Comparison of ENCODE assay signal across 19 mouse cellular contexts in the genomic region with DNA sequence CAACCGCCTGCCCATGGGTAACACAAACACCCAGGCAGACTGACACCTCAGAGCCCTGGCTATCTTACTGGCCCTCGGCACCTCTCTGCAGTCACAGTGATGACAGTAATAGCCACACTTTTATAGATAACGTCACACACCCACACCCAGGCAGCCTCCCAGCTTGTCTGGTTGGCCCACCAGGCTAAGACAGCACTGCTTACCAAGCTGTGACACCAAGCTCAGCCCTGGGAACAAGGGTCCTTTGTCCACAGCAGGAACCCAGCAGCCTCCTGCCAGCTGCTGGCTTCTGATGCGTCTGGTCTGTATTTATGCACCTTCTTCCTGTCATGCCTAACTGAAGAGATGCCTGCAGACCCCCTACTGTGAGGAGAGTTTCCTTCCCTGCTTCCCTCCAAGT. TPM values are rescaled to one million over a fixed set of nuclear protein-coding genes. Genes with fewer than 3 reads are reported as not detected.
DNase-seq lines count a peak whose midpoint lies in the region; ATAC-seq and TF ChIP-seq lines count a peak whose summit lies in the region.
"Had no signal": no experiment of that assay in that cellular context is flagged by ENCODE, and none has a peak within 500 bp of the region (broad histone marks: within the 10 kb centered on the region; RNA-seq: fewer than 3 reads in every experiment).

No protein-coding gene starts in this region.

- no peak overlapping the region for H3K4me2 ChIP-seq in heart, embryonic 15.5 days
- no peak overlapping the region for H3K4me2 ChIP-seq in midbrain, postnatal 0 days (ENCODE audit: low read depth, low read length, poor library complexity, severe bottlenecking)
- H3K4me2 ChIP-seq in midbrain, embryonic 16.5 days (ENCODE audit: low read length), result no peak overlapping the region
- H3K4me2 ChIP-seq: forebrain, embryonic 13.5 days; limb, embryonic 12.5 days; lung, embryonic 14.5 days; neural tube, embryonic 12.5 days; stomach, embryonic 15.5 days had no signal

- no peak for TF ChIP-seq CTCF in midbrain, postnatal 0 days (IDR thresholded peaks at IDR 0.05)

- ATAC-seq in heart, embryonic 15.5 days (replicated peaks; ENCODE audit: insufficient number of reproducible peaks, insufficient read depth, low FRiP score, low read depth), result peak; percentile 64
- ATAC-seq in midbrain, postnatal 0 days (ENCODE audit: low FRiP score), result no peak
- ATAC-seq in midbrain, embryonic 16.5 days, result no peak
- ATAC-seq: forebrain, embryonic 13.5 days; Patski had no signal

- peaks cover 34% of the 10 kb centered on the region for H3K4me1 ChIP-seq in heart, embryonic 15.5 days (replicated peaks)
- H3K4me1 ChIP-seq in midbrain, postnatal 0 days (ENCODE audit: insufficient read depth, low read length), result no peaks in the 10 kb centered on the region
- no peaks in the 10 kb centered on the region for H3K4me1 ChIP-seq in midbrain, embryonic 16.5 days (ENCODE audit: control insufficient read depth, insufficient read depth, low read length)
- peaks cover 42% of the 10 kb centered on the region for H3K4me1 ChIP-seq in embryonic facial prominence, embryonic 10.5 days

- H3K27me3 ChIP-seq in heart, embryonic 15.5 days, result peaks cover 8% of the 10 kb centered on the region; the same call in 1 of the 2 replicates
- H3K27me3 ChIP-seq in midbrain, postnatal 0 days (ENCODE audit: insufficient read depth, low read length), result no peaks in the 10 kb centered on the region
- no peaks in the 10 kb centered on the region for H3K27me3 ChIP-seq in midbrain, embryonic 16.5 days (ENCODE audit: control insufficient read depth, insufficient read depth, low read depth, low read length)
- no peaks in the 10 kb centered on the region for H3K27me3 ChIP-seq in embryonic facial prominence, embryonic 10.5 days (replicated peaks; ENCODE audit: low read depth, poor library complexity, severe bottlenecking)
- H3K27me3 ChIP-seq: forebrain, embryonic 13.5 days; limb, embryonic 12.5 days; neural tube, embryonic 12.5 days; Patski; stomach, embryonic 15.5 days had no signal

- no peak overlapping the region for H3K9ac ChIP-seq in heart, embryonic 15.5 days
- no peak overlapping the region for H3K9ac ChIP-seq in midbrain, postnatal 0 days (replicated peaks; ENCODE audit: low read length, poor library complexity, severe bottlenecking)
- H3K9ac ChIP-seq in midbrain, embryonic 16.5 days (ENCODE audit: low read depth, low read length), result no peak overlapping the region
- H3K9ac ChIP-seq: forebrain, embryonic 13.5 days; limb, embryonic 12.5 days; lung, embryonic 14.5 days; neural tube, embryonic 12.5 days; stomach, embryonic 15.5 days had no signal

- intact Hi-C loops in heart, postnatal 14 days (cut with DNase I), result no loop called here

- H3K36me3 ChIP-seq in heart, embryonic 15.5 days, result no peaks in the 10 kb centered on the region
- no peaks in the 10 kb centered on the region for H3K36me3 ChIP-seq in midbrain, postnatal 0 days (ENCODE audit: insufficient read depth, low read length)
- no peaks in the 10 kb centered on the region for H3K36me3 ChIP-seq in midbrain, embryonic 16.5 days (ENCODE audit: control insufficient read depth, insufficient read depth, low read length)
- H3K36me3 ChIP-seq in embryonic facial prominence, embryonic 10.5 days (replicated peaks), result no peaks in the 10 kb centered on the region
- H3K36me3 ChIP-seq: limb, embryonic 12.5 days; neural tube, embryonic 12.5 days; stomach, embryonic 15.5 days had no signal

- no peak for DNase-seq in heart, postnatal 14 days
- peak; percentile 16 for DNase-seq in midbrain, postnatal 0 days (ENCODE audit: low spot score)
- DNase-seq in embryonic facial prominence, embryonic 10.5 days (ENCODE audit: low spot score), result peak; percentile 48
- peak; percentile 86 for DNase-seq in retina, postnatal 1 day
- DNase-seq in ovary, adult 18-20 months (ENCODE audit: low spot score), result no peak
- DNase-seq in gastrocnemius, postnatal 10 days, result no peak
- DNase-seq: adrenal gland, postnatal 10 days; kidney, adult 18-20 months; lung, embryonic 14.5 days; right cerebral cortex, postnatal 25 days; thymus, postnatal 36 days had no signal

- no peaks in the 10 kb centered on the region for H3K9me3 ChIP-seq in heart, embryonic 15.5 days (replicated peaks)
- no peaks in the 10 kb centered on the region for H3K9me3 ChIP-seq in midbrain, postnatal 0 days (ENCODE audit: low read length)
- H3K9me3 ChIP-seq in midbrain, embryonic 16.5 days (replicated peaks; ENCODE audit: control insufficient read depth, low read length, poor library complexity, severe bottlenecking), result no peaks in the 10 kb centered on the region
- no peaks in the 10 kb centered on the region for H3K9me3 ChIP-seq in embryonic facial prominence, embryonic 10.5 days
- H3K9me3 ChIP-seq: forebrain, embryonic 13.5 days; limb, embryonic 12.5 days; neural tube, embryonic 12.5 days; stomach, embryonic 15.5 days had no signal

- WGBS in heart, embryonic 15.5 days, result 21% methylated on average over 4 of the region's 4 CpGs
- 55% methylated on average over 4 of the region's 4 CpGs for WGBS in midbrain, postnatal 0 days
- WGBS in midbrain, embryonic 16.5 days, result 42% methylated on average over 4 of the region's 4 CpGs
- 37% methylated on average over 4 of the region's 4 CpGs for WGBS in embryonic facial prominence, embryonic 10.5 days

- no peak overlapping the region for H3K27ac ChIP-seq in heart, embryonic 15.5 days
- no peak overlapping the region for H3K27ac ChIP-seq in midbrain, postnatal 0 days (ENCODE audit: low read depth, low read length)
- H3K27ac ChIP-seq in midbrain, embryonic 16.5 days (ENCODE audit: low read length), result no peak overlapping the region
- peak overlapping the region; percentile 51; the same call in 1 of the 2 replicates for H3K27ac ChIP-seq in embryonic facial prominence, embryonic 10.5 days (replicated peaks)
- H3K27ac ChIP-seq: forebrain, embryonic 13.5 days; limb, embryonic 12.5 days; neural tube, embryonic 12.5 days; stomach, embryonic 15.5 days had no signal

- H3K4me3 ChIP-seq in heart, embryonic 15.5 days, result no peak overlapping the region
- H3K4me3 ChIP-seq in midbrain, postnatal 0 days (ENCODE audit: low read depth, low read length), result no peak overlapping the region
- no peak overlapping the region for H3K4me3 ChIP-seq in midbrain, embryonic 16.5 days (ENCODE audit: low read depth, low read length)
- H3K4me3 ChIP-seq in embryonic facial prominence, embryonic 10.5 days, result no peak overlapping the region
- H3K4me3 ChIP-seq: forebrain, embryonic 13.5 days; limb, embryonic 12.5 days; neural tube, embryonic 12.5 days; stomach, embryonic 15.5 days had no signal

RNA-seq across cellular contexts. Expression of gene Acox3, which starts 38.3 kb away (rescaled TPM):
- polyA plus RNA-seq in heart, embryonic 15.5 days (2015; fragmentation: Nextera tagmentation; extraction: Ambion mirVana), result 9.9 and 11.7 TPM in 2 replicates
- 10 to 100 TPM; 24.8 to 27.3 TPM for total RNA-seq in heart, postnatal 14 days (2021)
- total RNA-seq in midbrain, postnatal 0 days (2014; rRNA removed), result 27.5 and 29.5 TPM in 2 replicates
- 13.5 and 15.6 TPM in 2 replicates for polyA plus RNA-seq in midbrain, postnatal 0 days (2015; fragmentation: Nextera tagmentation; extraction: Ambion mirVana)
- polyA plus RNA-seq in midbrain, embryonic 16.5 days (2015; fragmentation: Nextera tagmentation; extraction: Ambion mirVana), result 14.2 and 14.9 TPM in 2 replicates
- 10.9 and 11.0 TPM in 2 replicates for polyA plus RNA-seq in embryonic facial prominence, embryonic 10.5 days (2016; fragmentation: Nextera tagmentation; extraction: Ambion mirVana)
- 10 to 100 TPM; 11.1 to 14.5 TPM for total RNA-seq in gastrocnemius, postnatal 10 days (2021)

RNA-seq across cellular contexts. Expression of gene Trmt44, which starts 46.2 kb away (rescaled TPM):
- polyA plus RNA-seq in heart, embryonic 15.5 days (2015; fragmentation: Nextera tagmentation; extraction: Ambion mirVana), result 4.2 and 5.5 TPM in 2 replicates
- 1 to 10 TPM; 2.8 to 3.1 TPM for total RNA-seq in heart, postnatal 14 days (2021)
- total RNA-seq in midbrain, postnatal 0 days (2014; rRNA removed), result 5.8 and 11.3 TPM in 2 replicates
- 3.4 and 4.9 TPM in 2 replicates for polyA plus RNA-seq in midbrain, postnatal 0 days (2015; fragmentation: Nextera tagmentation; extraction: Ambion mirVana)
- 6.8 and 7.0 TPM in 2 replicates for polyA plus RNA-seq in midbrain, embryonic 16.5 days (2015; fragmentation: Nextera tagmentation; extraction: Ambion mirVana)
- polyA plus RNA-seq in embryonic facial prominence, embryonic 10.5 days (2016; fragmentation: Nextera tagmentation; extraction: Ambion mirVana), result 10.0 and 10.2 TPM in 2 replicates
- 1 to 10 TPM; 2.0 to 3.9 TPM for total RNA-seq in gastrocnemius, postnatal 10 days (2021)

RNA-seq across cellular contexts. Expression of gene Htra3, which starts 58.5 kb away (rescaled TPM):
- polyA plus RNA-seq in heart, embryonic 15.5 days (2015; fragmentation: Nextera tagmentation; extraction: Ambion mirVana), result 14.7 and 22.2 TPM in 2 replicates
- 100 to 1,000 TPM; 108 to 149 TPM for total RNA-seq in heart, postnatal 14 days (2021)
- total RNA-seq in midbrain, postnatal 0 days (2014; rRNA removed), result 19.9 and 26.3 TPM in 2 replicates
- polyA plus RNA-seq in midbrain, postnatal 0 days (2015; fragmentation: Nextera tagmentation; extraction: Ambion mirVana), result 20.9 and 22.0 TPM in 2 replicates
- polyA plus RNA-seq in midbrain, embryonic 16.5 days (2015; fragmentation: Nextera tagmentation; extraction: Ambion mirVana), result 15.1 and 15.7 TPM in 2 replicates
- polyA plus RNA-seq in embryonic facial prominence, embryonic 10.5 days (2016; fragmentation: Nextera tagmentation; extraction: Ambion mirVana), result 4.2 and 5.4 TPM in 2 replicates
- total RNA-seq in gastrocnemius, postnatal 10 days (2021), result 10 to 100 TPM; 48.0 to 61.7 TPM
- total RNA-seq: megakaryocyte-erythroid progenitor cell, adult 5-6 weeks had no signal

Comparison
In these comparisons a context has a peak if more than half of its experiments do, and no peak if none do; other contexts are left out.
1. DNase-seq: peak in midbrain, postnatal 0 days (single experiment), embryonic facial prominence, embryonic 10.5 days (single experiment) and retina, postnatal 1 day (single experiment); none in heart, postnatal 14 days (0 of 2), ovary, adult 18-20 months (single experiment) and gastrocnemius, postnatal 10 days (single experiment).